In genomic region chr8:23510076-23510475, GRCm38 (mm10) we compare ENCODE assay signal across 29 mouse cellular contexts.
DNase-seq lines count a peak whose midpoint lies in the region; ATAC-seq lines count a peak whose summit lies in the region.
"Had no signal": no experiment of that assay in that cellular context is flagged by ENCODE, and none has a peak within 500 bp of the region (broad histone marks: within the 10 kb centered on the region; RNA-seq: fewer than 3 reads in every experiment).

No protein-coding gene starts in this region.

- no peaks in the 10 kb centered on the region for H3K27me3 ChIP-seq in kidney, embryonic 15.5 days
- H3K27me3 ChIP-seq: limb, embryonic 15.5 days; liver, embryonic 13.5 days had no signal

- no peak for ATAC-seq in kidney, embryonic 15.5 days (replicated peaks; ENCODE audit: low FRiP score)
- ATAC-seq: activated CD4-positive, CD25-positive, alpha-beta regulatory T cell, adult 4 months; forebrain, embryonic 16.5 days; intestine, postnatal 0 days had no signal

- no peaks in the 10 kb centered on the region for H3K36me3 ChIP-seq in kidney, embryonic 15.5 days
- H3K36me3 ChIP-seq: limb, embryonic 15.5 days; liver, embryonic 13.5 days had no signal

- no peak overlapping the region for H3K9ac ChIP-seq in kidney, embryonic 15.5 days
- H3K9ac ChIP-seq: hindbrain, embryonic 14.5 days; limb, embryonic 15.5 days; liver, embryonic 13.5 days had no signal

- peaks cover 15% of the 10 kb centered on the region for H3K4me1 ChIP-seq in kidney, embryonic 15.5 days
- H3K4me1 ChIP-seq: liver, embryonic 13.5 days had no signal

- 29% methylated on average over 5 of the region's 5 CpGs for WGBS in kidney, embryonic 15.5 days

- peak overlapping the region; percentile 56; the same call in 1 of the 2 replicates for H3K27ac ChIP-seq in kidney, embryonic 15.5 days
- H3K27ac ChIP-seq: hindbrain, embryonic 14.5 days; limb, embryonic 15.5 days; liver, embryonic 13.5 days; macrophage had no signal

- H3K9me3 ChIP-seq in kidney, embryonic 15.5 days (replicated peaks): no peaks in the 10 kb centered on the region
- H3K9me3 ChIP-seq: limb, embryonic 15.5 days; liver, embryonic 13.5 days had no signal

- no peak for DNase-seq in kidney, adult 9 months
- DNase-seq in adrenal gland, postnatal 36 days: peak; percentile 45 to 46
- peak; percentile 64 for DNase-seq in embryo, embryonic 11 days
- peak; percentile 44 for DNase-seq in mesoderm, embryonic 11.5 days (ENCODE audit: low read depth, low spot score)
- DNase-seq in frontal cortex, postnatal 10 days (ENCODE audit: low spot score in 2 of 2): no peak
- DNase-seq in spleen, postnatal 36 days (ENCODE audit: low spot score in 2 of 2): no peak
- DNase-seq: cerebellum, adult 11-12 months; cerebellum, postnatal 10 days; gastrocnemius, postnatal 14 days; heart, postnatal 4 days; layer of hippocampus, postnatal 36 days; left cerebral cortex, postnatal 4 days; liver, embryonic 13.5 days; lung, adult 2 months; lung, postnatal 10 days; midbrain, embryonic 14.5 days; right cerebral cortex, postnatal 25 days; spleen, adult 18-20 months; thymus, adult 2 months; thymus, postnatal 4 days had no signal

- H3K4me3 ChIP-seq in kidney, embryonic 15.5 days (replicated peaks): no peak overlapping the region
- H3K4me3 ChIP-seq: erythroblast, embryonic 14.5 days; limb, embryonic 15.5 days; liver, embryonic 13.5 days had no signal

- H3K4me2 ChIP-seq in kidney, embryonic 15.5 days: no peak overlapping the region
- H3K4me2 ChIP-seq: heart, embryonic 11.5 days; hindbrain, embryonic 14.5 days; limb, embryonic 15.5 days; liver, embryonic 13.5 days had no signal

Comparison
In these comparisons a context has a peak if more than half of its experiments do, and no peak if none do; other contexts are left out.
1. DNase-seq: peak in adrenal gland, postnatal 36 days (2 of 2), embryo, embryonic 11 days (single experiment) and mesoderm, embryonic 11.5 days (single experiment); none in kidney, adult 9 months (single experiment), frontal cortex, postnatal 10 days (0 of 2) and spleen, postnatal 36 days (0 of 2).